Mouse (Mus musculus) heart, adult 2 months (tissue): ENCODE measurements around the gene Cpne5. TPM values are rescaled to one million over a fixed set of nuclear protein-coding genes. Genes with fewer than 3 reads are reported as not detected.
A peak's percentile ranks its signal among the peaks of the same experiment; 100 is the strongest.

Source experiments
- DNase-seq, 2 experiments: peaks; one replicate each; pipeline ENCODE4 v3.0.0; 2021
- H3K27ac ChIP-seq: fragments of 200-600 bp; 2 replicates; pipeline ENCODE4 v1.8.1; 2022
- H3K27me3 ChIP-seq: fragments of 200-500 bp; 2 replicates; pipeline ENCODE4 v1.6.1; 2012; ENCODE audit warnings: mild to moderate bottlenecking, low read length, inconsistent platforms, mixed read lengths; ENCODE audit not compliant: control insufficient read depth, insufficient read depth
- H3K36me3 ChIP-seq: fragments of 200-500 bp; 2 replicates; pipeline ENCODE4 v1.6.1; 2012; ENCODE audit warnings: low read length, inconsistent platforms; ENCODE audit not compliant: control insufficient read depth, insufficient read depth
- H3K4me1 ChIP-seq: fragments of 200-500 bp; 2 replicates; pipeline ENCODE4 v1.6.1; 2011; ENCODE audit warnings: low read length; ENCODE audit not compliant: control insufficient read depth, insufficient read depth
- H3K4me3 ChIP-seq: fragments of 200-600 bp; 2 replicates; pipeline ENCODE4 v1.8.1; 2022
- H3K79me2 ChIP-seq: fragments of 200-500 bp; replicated peaks from 2 replicates; pipeline ENCODE4 v1.6.1; 2012; ENCODE audit warnings: mild to moderate bottlenecking, inconsistent platforms, low read length, moderate library complexity, mixed read lengths; ENCODE audit not compliant: control insufficient read depth, insufficient read depth
- H3K9ac ChIP-seq: fragments of 200-500 bp; 2 replicates; pipeline ENCODE4 v1.6.1; 2012; ENCODE audit warnings: low read depth, mild to moderate bottlenecking, control low read depth, inconsistent platforms, low read length, mixed read lengths
- CTCF ChIP-seq: fragments of 200-600 bp; IDR thresholded peaks from 2 replicates; pipeline ENCODE4 v1.8.1; 2022; ENCODE audit warnings: antibody characterized with exemption, mild to moderate bottlenecking, moderate library complexity
- EP300 ChIP-seq: fragments of 200-500 bp; IDR thresholded peaks from 2 replicates; pipeline ENCODE4 v1.6.1; 2011; ENCODE audit warnings: low read depth, low read length, control low read depth; ENCODE audit not compliant: insufficient read depth
- POLR2A ChIP-seq: fragments of 200-500 bp; IDR thresholded peaks from 2 replicates; pipeline ENCODE4 v1.6.1; 2011; ENCODE audit warnings: mild to moderate bottlenecking, low read depth, low read length, control low read depth; ENCODE audit not compliant: insufficient read depth
- WGBS: fragments of 180-500 bp; shearing (Covaris S2); methylation state at CpG from one replicate; pipeline ENCODE4 v1.1.7; 2018; 5-methylcytosine and 5-hydroxymethylcytosine counted together
- intact Hi-C: fragments of 180-260 bp; cut with DNase I; formaldehyde crosslinking; loops from one replicate; pipeline ENCODE4 v1.15.1; 2025
- polyA plus RNA-seq: library from polyadenylated mRNA; depleted of rRNA; stranded (reverse); fragments of >200 nt; gene quantifications from 2 replicates; pipeline ENCODE4 v1.2.3, GENCODE M21; 2012
- total RNA-seq, 2 experiments: library from RNA; stranded (reverse); gene quantifications; 2 replicates each; pipeline ENCODE4 v1.2.3; 2021

Gene Cpne5
- total and polyA plus RNA-seq, 3 experiments: 4.4 to 11.2 (median 5.2) TPM

DNA sequence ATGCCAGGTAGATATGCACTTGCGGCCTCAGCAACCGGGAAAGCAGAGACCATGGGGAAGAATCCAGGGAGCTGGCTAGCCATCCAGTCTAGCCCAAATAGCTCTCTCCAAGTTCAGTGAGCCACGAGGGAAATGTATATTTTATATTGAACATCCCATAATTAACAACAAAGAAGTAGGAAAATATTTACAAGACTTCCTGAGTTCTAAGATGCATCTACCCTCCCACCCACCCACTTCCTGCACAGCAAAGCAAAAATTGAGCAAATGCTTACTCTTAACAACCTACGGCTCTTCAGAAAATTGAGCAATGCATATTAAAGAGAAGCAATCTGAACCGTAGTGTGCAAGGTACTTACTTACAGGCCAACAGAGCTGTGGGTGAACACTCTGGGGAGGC is 26.8 kb upstream of the Cpne5 start:
- Histone ChIP-seq H3K79me2 (no peaks in the 10 kb centered on the region), H3K27me3 (no peaks in the 10 kb centered on the region), H3K9ac (no peak overlapping the region), H3K4me1 (peaks cover 1% of the 10 kb centered on the region), H3K4me3 (no peak overlapping the region; the same call in 1 of the 2 replicates), H3K36me3 (no peaks in the 10 kb centered on the region), H3K27ac (peak overlapping the region; percentile 98)
- intact Hi-C loops: loop anchor here (5.0 kb wide), 2 partner anchors 93 to 228 kb away; partner anchors contain the start of gene Pim1
- no peak for TF ChIP-seq POLR2A
- no peak for TF ChIP-seq CTCF
- no peak for TF ChIP-seq EP300
- WGBS: 67% methylated on average over 5 of the region's 5 CpGs
- DNase-seq: no peak

DNA sequence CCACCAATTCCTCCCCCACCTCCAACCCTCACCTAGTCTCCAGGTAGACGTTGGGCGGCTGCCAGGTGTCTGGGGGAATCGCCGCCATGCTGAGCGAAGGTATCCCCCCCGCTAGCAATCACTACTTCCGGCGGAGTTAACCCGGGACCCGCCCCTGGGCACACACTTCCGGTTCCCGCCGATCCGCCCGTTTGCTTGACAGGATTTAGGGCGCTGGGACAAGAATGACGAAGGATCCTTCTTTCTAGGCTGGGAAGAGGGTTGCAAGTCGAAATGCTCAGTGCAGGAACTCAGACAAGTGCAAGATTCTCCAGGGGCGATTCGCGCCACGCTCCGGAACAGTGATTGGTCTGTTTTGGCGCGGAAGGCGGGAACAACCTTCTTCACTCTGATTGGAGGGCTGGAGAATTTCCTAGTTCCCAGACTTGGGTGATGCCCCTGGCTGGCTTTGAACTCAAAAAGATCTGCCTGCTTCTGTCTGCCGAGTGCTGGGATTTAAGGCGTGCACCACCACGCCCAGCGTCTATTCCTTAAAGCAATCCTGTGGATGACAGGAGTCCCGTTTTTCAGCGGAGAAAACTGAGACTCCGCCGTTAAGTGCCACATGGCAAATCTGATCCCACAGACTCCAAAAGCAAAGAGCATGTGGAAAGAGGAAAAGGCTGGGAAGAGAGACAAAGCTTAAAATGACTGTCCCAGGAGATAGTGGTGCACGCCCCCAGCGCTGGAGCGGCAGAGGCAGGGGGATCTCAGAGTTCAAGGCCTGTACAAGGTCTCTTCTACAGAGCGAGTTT is 26.1 kb upstream of the Cpne5 start, which contains the start of gene Ppil1:
TSS of gene Ppil1 (minus strand) at position 347 of the 794 bp plus-strand sequence.
- no peaks in the 10 kb centered on the region for H3K79me2 ChIP-seq
- peaks cover 2% of the 10 kb centered on the region; the same call in 1 of the 2 replicates for H3K36me3 ChIP-seq
- H3K27ac ChIP-seq: peak within 1 kb of the TSS; percentile 98
- no peak for TF ChIP-seq CTCF
- peak; percentile 64; the same call in 1 of the 2 replicates for TF ChIP-seq POLR2A
- no peak for TF ChIP-seq EP300
- intact Hi-C loops: no loop called here
- DNase-seq: peak; percentile 88
- 7% methylated on average over 38 of the region's 38 CpGs for WGBS
- H3K4me3 ChIP-seq: peak within 1 kb of the TSS; percentile 90
- H3K4me1 ChIP-seq: 0 out of 2 replicates have a peak, but pooled peaks cover 1% of the 10 kb centered on the region
- peak within 1 kb of the TSS; percentile 90 for H3K9ac ChIP-seq
- H3K27me3 ChIP-seq: no peaks in the 10 kb centered on the region

DNA sequence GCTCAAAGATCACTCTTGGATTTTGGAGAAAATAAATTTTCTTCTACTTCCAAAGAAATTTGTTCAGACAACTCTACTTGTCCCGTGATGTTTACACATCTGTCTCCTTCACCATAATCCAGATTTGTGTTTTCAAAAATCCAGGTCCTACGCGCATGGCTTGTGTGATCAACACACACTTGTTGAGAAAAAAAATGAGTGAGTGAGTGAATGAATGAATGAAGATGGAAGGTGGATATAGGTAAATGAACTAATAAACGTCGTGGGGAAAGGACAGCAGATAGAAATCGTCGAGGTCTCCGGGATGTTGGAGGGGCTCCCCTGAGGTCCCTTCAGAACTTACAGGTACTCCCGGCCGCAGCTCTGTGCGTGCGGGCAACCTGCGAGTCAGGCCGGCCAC is 25.4 kb upstream of the Cpne5 start:
- no peak for TF ChIP-seq EP300
- no peak for TF ChIP-seq POLR2A
- no peak for TF ChIP-seq CTCF
- H3K4me3 ChIP-seq: peak overlapping the region; percentile 90
- peak overlapping the region; percentile 98 for H3K27ac ChIP-seq
- no peak for DNase-seq
- intact Hi-C loops: no loop called here
- peak overlapping the region; percentile 90 for H3K9ac ChIP-seq
- no peaks in the 10 kb centered on the region for H3K27me3 ChIP-seq
- no peaks in the 10 kb centered on the region for H3K79me2 ChIP-seq
- under 1% methylated on average over 14 of the region's 14 CpGs for WGBS
- peaks cover 2% of the 10 kb centered on the region; the same call in 1 of the 2 replicates for H3K36me3 ChIP-seq
- 0 out of 2 replicates have a peak, but pooled peaks cover 1% of the 10 kb centered on the region for H3K4me1 ChIP-seq

DNA sequence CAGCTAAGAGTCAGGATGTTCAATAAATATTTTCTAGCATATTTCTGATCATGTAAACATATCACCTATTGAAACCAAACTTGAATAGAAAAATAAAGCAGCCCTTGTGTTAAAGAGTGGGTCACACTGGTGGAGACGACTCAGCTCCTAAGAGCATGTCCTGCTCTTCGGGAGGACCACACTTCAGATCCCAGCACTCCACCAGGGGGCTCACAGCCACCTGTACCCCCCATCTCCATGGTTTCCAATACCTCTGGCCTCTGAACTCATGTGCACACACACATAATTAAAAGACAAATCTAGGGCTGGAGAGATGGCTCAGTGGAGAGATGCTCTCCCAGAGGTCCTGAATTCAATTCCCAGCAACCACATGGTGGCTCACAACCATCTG is 24.3 kb upstream of the Cpne5 start:
- H3K27me3 ChIP-seq: no peaks in the 10 kb centered on the region
- H3K4me3 ChIP-seq: no peak overlapping the region
- H3K79me2 ChIP-seq: no peaks in the 10 kb centered on the region
- no peak overlapping the region for H3K9ac ChIP-seq
- H3K36me3 ChIP-seq: peaks cover 2% of the 10 kb centered on the region; the same call in 1 of the 2 replicates
- no peak for DNase-seq
- intact Hi-C loops: no loop called here
- no peak for TF ChIP-seq CTCF
- TF ChIP-seq EP300: no peak
- TF ChIP-seq POLR2A: no peak
- 47% methylated on average over 2 of the region's 2 CpGs for WGBS
- peaks cover 5% of the 10 kb centered on the region; the same call in 1 of the 2 replicates for H3K4me1 ChIP-seq
- no peak overlapping the region for H3K27ac ChIP-seq

DNA sequence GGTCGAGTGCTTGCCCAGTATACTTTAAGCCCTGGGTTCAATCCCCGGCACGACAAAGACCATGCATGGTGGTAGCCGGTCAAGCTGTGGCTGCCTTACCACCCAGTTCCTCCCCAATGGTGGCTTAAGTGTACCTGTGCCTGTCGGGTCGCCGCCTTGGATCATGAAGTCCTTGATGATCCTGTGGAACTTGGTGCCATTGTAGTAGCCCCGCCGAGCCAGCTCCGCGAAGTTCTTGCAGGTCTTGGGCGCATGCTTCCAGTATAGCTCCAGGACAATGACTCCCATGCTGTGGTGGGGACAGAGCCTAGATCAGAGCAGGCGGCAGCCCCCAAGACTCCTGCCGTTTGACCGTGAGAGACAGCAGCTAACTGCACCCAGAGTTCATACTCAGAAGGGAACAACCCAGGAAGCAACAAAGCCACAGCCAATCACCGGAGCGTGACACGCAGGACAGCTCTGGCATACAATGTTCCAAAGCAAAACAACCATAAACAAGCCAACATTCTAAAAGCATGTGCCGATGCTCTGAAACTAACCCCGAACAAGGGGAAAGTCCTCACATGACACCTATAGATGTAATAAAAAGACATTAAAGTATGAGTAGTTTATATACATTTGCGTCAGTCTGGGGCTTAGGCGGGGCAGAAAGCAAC is 23.8 kb upstream of the Cpne5 start:
- 85% methylated on average over 22 of the region's 22 CpGs for WGBS
- no peak for DNase-seq
- intact Hi-C loops: no loop called here
- peaks cover 2% of the 10 kb centered on the region; the same call in 1 of the 2 replicates for H3K36me3 ChIP-seq
- no peaks in the 10 kb centered on the region for H3K79me2 ChIP-seq
- no peak overlapping the region for H3K9ac ChIP-seq
- no peak overlapping the region for H3K4me3 ChIP-seq
- H3K27ac ChIP-seq: no peak overlapping the region
- H3K27me3 ChIP-seq: no peaks in the 10 kb centered on the region
- TF ChIP-seq EP300 (no peak), CTCF (no peak), POLR2A (no peak)
- H3K4me1 ChIP-seq: peaks cover 5% of the 10 kb centered on the region; the same call in 1 of the 2 replicates
